Mouse (Mus musculus) left cerebral cortex, adult 8-10 months (tissue): ENCODE measurements around the gene Foxi2. TPM values are rescaled to one million over a fixed set of nuclear protein-coding genes. Genes with fewer than 3 reads are reported as not detected.

Experiments used
- DNase-seq, 2 experiments: peaks; one replicate each; pipeline ENCODE4 v3.0.0; 2022; ENCODE audit warnings: low spot score in 2 of 2
- total RNA-seq, 4 experiments: library from RNA; stranded (reverse); gene quantifications; 2 replicates each; pipeline ENCODE4 v1.2.4; 2022

The Foxi2 gene
- total RNA-seq = not detected

GRCm38 (mm10) chr7:135410237-135410965 is at the start of gene Foxi2:
TSS of gene Foxi2 (plus strand) at chr7:135410308.
- DNase-seq = no peak

DNA sequence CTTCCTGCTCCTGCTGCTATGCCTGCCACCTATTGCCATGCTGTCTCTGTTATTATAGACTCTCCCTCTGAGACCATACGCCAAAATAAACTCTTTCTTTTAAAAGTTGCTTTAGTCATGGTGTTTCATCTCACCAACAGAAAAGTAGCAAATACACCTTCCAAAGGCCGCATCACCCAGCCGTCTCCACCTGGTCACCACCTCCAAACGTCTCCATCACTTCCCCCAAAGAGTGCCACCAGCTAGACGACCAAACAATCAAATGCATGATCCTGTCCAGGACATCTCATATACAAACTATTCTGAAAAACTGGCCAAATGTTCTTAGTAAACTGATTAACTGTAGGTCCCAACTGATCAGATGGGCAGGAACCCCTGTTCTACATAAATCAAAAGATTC is 45.5 kb upstream of the Foxi2 start:
- DNase-seq = no peak

DNA sequence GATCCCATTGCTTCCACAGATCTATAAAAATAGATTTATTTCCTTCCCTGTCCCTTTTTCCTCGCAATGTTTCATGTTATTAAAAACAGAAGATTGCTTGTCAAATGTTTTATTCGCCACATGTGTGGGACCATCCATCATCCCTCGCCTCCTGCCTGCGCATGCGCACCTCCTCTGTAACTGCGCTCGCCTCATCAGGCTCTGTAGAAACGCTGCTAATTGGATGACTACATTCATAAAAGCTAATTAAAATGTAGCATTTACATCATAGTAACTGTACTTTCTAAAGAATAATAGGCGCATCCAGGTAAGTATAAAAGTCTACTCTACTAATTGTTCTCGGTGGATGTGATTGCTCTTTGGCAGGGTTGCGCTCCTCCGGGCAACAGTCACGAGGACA is 34.1 kb upstream of the Foxi2 start:
- no peak for DNase-seq

DNA sequence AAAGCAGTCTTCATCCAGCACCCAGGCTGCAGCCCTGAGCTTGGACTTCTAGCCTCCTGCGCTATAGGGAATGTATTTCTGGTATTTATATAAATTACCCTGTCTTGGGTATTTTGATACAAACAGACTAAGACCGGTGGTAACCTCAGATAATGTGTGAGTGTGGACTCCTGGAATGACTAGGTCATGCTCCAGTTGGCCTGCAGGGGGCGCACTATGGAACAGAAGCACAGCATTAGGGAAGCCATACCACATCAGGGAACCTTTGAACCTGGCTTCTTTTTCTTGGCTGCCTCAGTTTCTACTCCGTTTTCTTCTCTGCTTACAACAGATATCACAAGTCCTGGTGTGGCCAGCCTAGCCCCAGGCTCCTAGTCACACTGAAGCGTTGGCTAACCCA is 33.2 kb upstream of the Foxi2 start:
- no peak for DNase-seq

GRCm38 (mm10) chr7:135378331-135378730 is 31.8 kb upstream of the Foxi2 start:
- DNase-seq = no peak

- no peak for DNase-seq
These were observed 21.1 kb upstream of the Foxi2 start for GRCm38 (mm10) chr7:135389039-135389438.

GRCm38 (mm10) chr7:135392949-135393542 is 17.1 kb upstream of the Foxi2 start:
- DNase-seq = no peak

- DNase-seq = no peak
These were observed 15.7 kb upstream of the Foxi2 start for GRCm38 (mm10) chr7:135394436-135394835.

DNA sequence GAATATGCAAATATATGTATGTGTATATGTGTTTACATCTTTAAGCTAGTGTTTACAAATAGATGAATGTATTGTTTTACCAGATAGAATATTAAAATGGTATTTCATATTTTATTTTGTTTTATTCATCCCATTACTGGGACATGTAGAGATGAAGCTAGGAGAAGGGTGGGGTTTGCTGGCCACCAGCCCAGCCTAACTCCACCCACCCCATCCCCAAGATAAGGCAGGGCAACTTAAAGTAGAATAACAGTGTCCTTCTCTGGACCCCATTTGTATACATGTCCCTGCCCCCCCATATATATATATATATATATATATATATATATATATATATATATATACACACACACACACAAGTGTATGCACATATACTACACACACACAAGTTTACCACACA is 14.9 kb upstream of the Foxi2 start:
- no peak for DNase-seq

DNA sequence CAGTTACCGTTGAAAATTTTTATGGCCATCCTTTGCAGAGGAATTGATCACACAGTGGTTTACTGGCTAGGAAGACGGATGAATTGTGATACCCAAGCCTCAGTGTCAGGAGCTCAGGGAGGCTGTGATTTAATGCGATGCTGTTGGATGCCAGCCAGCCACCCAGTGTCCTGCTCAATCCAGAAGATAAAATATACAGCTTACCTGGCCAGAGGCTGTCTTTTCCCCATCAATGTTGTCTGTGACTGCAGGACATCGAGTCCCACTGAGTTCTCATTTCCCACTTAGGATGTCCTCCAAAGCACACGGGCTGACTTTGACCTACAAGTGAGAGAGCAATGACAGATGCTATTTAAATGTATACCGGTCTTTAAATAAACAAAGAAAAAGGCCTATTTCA is 13.0 kb upstream of the Foxi2 start:
- no peak for DNase-seq

- no peak for DNase-seq
These were observed 12.2 kb upstream of the Foxi2 start for GRCm38 (mm10) chr7:135397874-135398273.

- DNase-seq = peak; percentile 15 to 26
These were observed 6.7 kb upstream of the Foxi2 start for GRCm38 (mm10) chr7:135403416-135403815.

DNA sequence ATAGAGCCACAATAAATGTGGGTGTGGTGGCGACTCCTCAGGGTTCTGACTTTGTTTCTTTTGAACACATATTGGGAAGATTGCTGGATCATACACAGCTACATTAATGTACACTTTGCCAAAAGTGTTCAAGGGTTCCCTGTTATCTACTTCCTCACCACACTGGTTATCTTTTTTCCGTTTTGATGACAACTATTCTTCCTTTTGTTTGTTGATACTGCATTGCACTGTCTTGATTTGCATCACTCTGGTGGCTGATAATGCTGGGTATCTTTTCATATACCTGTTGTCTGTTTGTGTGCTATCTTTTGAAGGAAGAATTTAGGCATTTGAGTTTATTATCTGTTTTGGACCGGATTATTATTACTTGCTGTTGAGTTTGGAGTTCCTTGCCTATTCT is 3.3 kb upstream of the Foxi2 start:
- DNase-seq = no peak

DNA sequence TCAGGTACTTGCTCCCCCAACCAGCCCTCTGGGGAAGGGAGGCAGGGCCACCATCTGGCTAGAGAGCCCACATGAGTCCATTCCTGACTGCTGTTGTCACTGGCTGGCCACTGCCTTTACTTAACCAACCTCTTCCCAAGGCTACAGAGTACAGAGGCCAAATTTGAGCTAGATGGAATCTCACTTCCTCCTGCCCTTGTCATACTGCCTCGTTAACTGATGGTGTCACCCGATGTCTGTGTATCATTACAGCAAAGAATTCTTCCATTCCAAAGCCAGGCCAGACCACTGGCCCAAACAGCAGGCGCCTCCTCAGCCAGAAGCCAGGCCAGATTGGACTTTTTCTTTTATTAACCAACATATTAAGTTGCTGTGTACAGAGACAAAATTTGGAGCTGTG is 1.6 kb upstream of the Foxi2 start:
- no peak for DNase-seq

DNA sequence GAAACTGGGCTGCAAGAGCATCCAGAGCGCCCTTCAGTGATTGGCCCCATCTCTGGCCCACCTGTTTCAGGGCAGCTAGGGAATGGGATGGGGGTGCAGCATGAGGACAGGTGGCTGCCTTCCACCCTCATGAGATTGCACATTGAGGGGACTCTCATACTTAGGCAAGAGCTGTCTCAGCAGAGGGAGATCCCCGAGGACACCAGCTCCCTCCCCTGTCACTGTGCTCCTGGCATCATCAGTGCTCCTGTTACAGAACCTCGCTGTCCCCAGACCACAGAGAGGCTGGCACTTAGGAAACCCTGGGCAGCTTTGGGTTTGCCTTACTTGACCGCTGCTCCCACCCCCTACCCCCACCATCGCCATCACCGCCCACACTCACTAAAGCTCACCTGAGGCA is 2.2 kb downstream of the Foxi2 start:
- no peak for DNase-seq

GRCm38 (mm10) chr7:135428840-135429239 is 18.7 kb downstream of the Foxi2 start:
- no peak for DNase-seq

GRCm38 (mm10) chr7:135430903-135431302 is 20.8 kb downstream of the Foxi2 start:
- DNase-seq = peak in 1 of 2 experiments; percentile 25

DNA sequence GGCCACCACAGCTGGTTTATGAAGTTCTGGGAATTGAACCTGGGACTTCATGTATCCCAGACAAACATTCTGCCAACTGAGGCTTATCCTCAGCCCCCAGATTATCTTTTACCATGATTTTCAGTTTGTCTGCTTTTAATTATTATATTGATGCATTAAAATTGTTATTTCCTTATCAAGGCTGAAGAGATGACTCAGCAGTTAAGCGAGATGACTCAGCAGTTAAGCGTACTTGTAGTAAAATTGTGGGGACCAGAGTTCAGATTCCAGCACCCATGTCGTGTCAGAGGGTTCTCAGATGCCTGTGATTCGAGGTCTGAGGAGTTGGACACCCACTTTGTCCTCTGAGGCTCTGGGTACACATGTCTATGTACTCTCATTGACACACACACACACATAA is 33.8 kb downstream of the Foxi2 start:
- no peak for DNase-seq

- no peak for DNase-seq
These were observed 41.2 kb downstream of the Foxi2 start for GRCm38 (mm10) chr7:135451340-135451739.

GRCm38 (mm10) chr7:135452366-135452765 is 42.3 kb downstream of the Foxi2 start:
- no peak for DNase-seq

DNA sequence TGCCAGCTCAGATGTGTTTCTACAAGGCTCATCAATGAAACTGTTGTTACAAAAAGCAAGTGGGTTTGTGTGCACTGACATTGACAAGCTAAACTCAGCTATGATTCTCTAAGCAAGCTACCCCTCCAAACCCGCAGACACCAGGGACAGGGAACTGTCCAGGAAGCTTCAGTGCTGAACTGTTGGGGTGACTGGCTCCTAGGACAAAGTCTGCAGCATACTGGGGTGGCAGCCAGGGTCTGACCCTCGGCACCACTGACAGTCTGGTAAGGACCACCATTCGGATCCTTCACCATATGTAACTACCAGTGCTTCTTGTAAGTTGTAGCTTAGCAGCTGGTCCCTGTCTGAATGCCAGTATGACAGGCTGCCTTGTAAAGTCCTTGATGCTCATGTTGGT is 43.6 kb downstream of the Foxi2 start:
- no peak for DNase-seq
